Mouse (Mus musculus) limb, embryonic 11.5 days (tissue): Measurements from ENCODE around the gene Rab4a. TPM values are rescaled to one million over a fixed set of nuclear protein-coding genes. Genes with fewer than 3 reads are reported as not detected.

Experiments used
- ATAC-seq: fragments of 200-750 bp; cut with Nextera tagmentation; 2 replicates; pipeline ENCODE4 v1.8.0; 2017; ENCODE audit warnings: low read depth; ENCODE audit not compliant: insufficient number of reproducible peaks, low FRiP score, low TSS enrichment
- DNase-seq: peaks from one replicate; pipeline ENCODE4 v3.0.0-alpha.2; 2015; ENCODE audit warnings: low spot score
- H3K27ac ChIP-seq: fragments of 300-500 bp; sonication (generic); replicated peaks from 2 replicates; pipeline ENCODE4 v1.5.1; 2014; ENCODE audit warnings: low read depth, mild to moderate bottlenecking, low read length
- H3K27me3 ChIP-seq: fragments of 300-500 bp; sonication (generic); 2 replicates; pipeline ENCODE4 v1.6.1; 2014; ENCODE audit warnings: mild to moderate bottlenecking, low read length, mixed read lengths; ENCODE audit not compliant: control insufficient read depth, insufficient read depth
- H3K36me3 ChIP-seq: fragments of 300-500 bp; sonication (generic); 2 replicates; pipeline ENCODE4 v1.6.1; 2014; ENCODE audit warnings: mild to moderate bottlenecking, low read length, moderate library complexity, mixed read lengths; ENCODE audit not compliant: control insufficient read depth, insufficient read depth
- H3K4me1 ChIP-seq: fragments of 300-500 bp; sonication (generic); 2 replicates; pipeline ENCODE4 v1.6.1; 2014; ENCODE audit warnings: low read length, mixed read lengths; ENCODE audit not compliant: control insufficient read depth, insufficient read depth
- H3K4me2 ChIP-seq: fragments of 300-500 bp; sonication (generic); 2 replicates; pipeline ENCODE4 v1.6.1; 2014; ENCODE audit warnings: low read depth, mild to moderate bottlenecking, moderate library complexity; ENCODE audit not compliant: severe bottlenecking
- H3K4me3 ChIP-seq: fragments of 300-500 bp; sonication (generic); 2 replicates; pipeline ENCODE4 v1.5.1; 2014; ENCODE audit warnings: low read depth, low read length
- H3K9ac ChIP-seq: fragments of 300-500 bp; sonication (generic); 2 replicates; pipeline ENCODE4 v1.6.1; 2014; ENCODE audit warnings: mild to moderate bottlenecking, low read length
- H3K9me3 ChIP-seq: fragments of 300-500 bp; sonication (generic); 2 replicates; pipeline ENCODE4 v1.6.1; 2016; ENCODE audit warnings: low read length; ENCODE audit not compliant: control insufficient read depth
- WGBS: fragments of 180-500 bp; shearing (Covaris S2); extraction: QIAGEN DNeasy Blood & Tissue Kit; methylation state at CpG from one replicate; pipeline ENCODE4 v1.1.7; 2014; 5-methylcytosine and 5-hydroxymethylcytosine counted together
- polyA plus RNA-seq: library from polyadenylated mRNA; unstranded; fragments of >200 nt; fragmentation: Nextera tagmentation; extraction: Ambion mirVana; gene quantifications from 2 replicates; pipeline ENCODE4 v1.2.1, GENCODE M21; 2014

Rab4a gene
- polyA plus RNA-seq, 1 experiment from 2014 or later: 54.6 TPM

DNA sequence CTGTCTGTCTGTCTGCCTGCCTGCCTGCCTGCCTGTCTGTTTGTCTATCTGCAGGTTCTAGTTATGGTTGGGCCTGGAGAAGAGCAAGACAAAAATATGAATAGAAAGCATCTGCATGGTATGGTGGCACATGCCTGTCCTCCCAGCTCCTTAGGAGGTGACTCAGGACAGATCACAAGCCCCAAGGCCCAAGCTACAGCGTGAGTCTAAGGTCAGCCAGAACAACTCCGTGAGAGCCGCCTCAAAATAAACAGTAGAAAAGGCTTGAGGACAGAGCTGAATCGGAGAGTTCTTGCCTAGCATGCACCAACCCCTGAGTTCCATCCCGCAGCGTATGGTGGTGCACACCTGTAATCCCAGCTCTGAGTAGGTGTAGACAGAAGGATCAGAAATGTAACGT, 60.0 kb downstream of the Rab4a start:
- WGBS: 81% methylated on average over 7 of the region's 7 CpGs
- no peak for ATAC-seq

DNA sequence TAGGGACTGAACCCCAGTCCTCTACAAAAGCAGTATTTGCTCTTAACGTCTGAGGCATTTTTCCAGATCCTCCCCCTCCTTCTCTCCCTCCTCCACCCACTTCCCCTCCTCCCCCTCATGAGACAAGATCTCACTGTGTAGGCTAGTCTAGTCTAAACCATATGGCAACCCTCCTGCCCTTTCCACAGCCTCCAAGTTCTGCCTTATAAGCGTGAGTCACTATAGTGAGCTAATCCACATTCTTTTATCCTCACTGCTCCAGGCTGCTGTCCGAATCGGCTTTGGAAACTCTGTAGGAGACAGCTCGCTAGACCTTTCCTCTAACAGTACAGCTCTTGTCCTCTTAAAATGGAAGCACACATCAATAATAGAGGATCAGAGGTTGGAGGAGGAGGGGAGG, 61.2 kb downstream of the Rab4a start:
- Histone ChIP-seq H3K27me3 (peaks cover 3% of the 10 kb centered on the region; the same call in 1 of the 2 replicates), H3K9ac (no peak overlapping the region), H3K36me3 (no peaks in the 10 kb centered on the region), H3K4me2 (no peak overlapping the region), H3K4me3 (no peak overlapping the region), H3K9me3 (no peaks in the 10 kb centered on the region), H3K4me1 (no peaks in the 10 kb centered on the region), H3K27ac (no peak overlapping the region)
- 48% methylated on average over 5 of the region's 5 CpGs for WGBS
- no peak for DNase-seq
- no peak for ATAC-seq

More for the DNA sequence above, 60.0 kb downstream of the Rab4a start:
- no peak overlapping the region for H3K9ac ChIP-seq
- peaks cover 5% of the 10 kb centered on the region; the same call in 1 of the 2 replicates for H3K27me3 ChIP-seq
- no peaks in the 10 kb centered on the region for H3K36me3 ChIP-seq
- no peak overlapping the region for H3K4me2 ChIP-seq
- no peak overlapping the region for H3K27ac ChIP-seq
- no peaks in the 10 kb centered on the region for H3K4me1 ChIP-seq
- no peak overlapping the region for H3K4me3 ChIP-seq
- no peaks in the 10 kb centered on the region for H3K9me3 ChIP-seq
- DNase-seq: no peak

DNA sequence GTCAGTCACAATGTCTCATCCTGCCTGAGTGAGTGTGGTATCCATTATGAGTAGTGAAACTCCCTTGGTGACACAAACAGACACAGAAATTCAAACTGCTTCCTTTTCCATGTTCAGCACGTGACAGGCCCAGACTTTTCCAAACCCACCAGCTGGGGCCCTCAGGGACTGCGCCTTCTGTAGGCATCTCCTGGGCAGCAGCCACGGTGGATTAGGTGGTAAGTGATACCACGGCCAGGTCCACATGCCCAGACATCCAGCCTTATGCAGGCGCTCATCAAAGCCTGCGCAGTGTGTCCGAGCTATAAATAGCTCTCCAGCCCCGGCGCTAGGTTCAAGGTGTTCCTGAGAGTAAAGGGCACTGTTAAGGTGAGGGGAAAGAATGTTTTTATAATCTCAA, 66.3 kb downstream of the Rab4a start:
- no peak overlapping the region for H3K4me2 ChIP-seq
- ATAC-seq: no peak
- 75% methylated on average over 9 of the region's 9 CpGs for WGBS

DNA sequence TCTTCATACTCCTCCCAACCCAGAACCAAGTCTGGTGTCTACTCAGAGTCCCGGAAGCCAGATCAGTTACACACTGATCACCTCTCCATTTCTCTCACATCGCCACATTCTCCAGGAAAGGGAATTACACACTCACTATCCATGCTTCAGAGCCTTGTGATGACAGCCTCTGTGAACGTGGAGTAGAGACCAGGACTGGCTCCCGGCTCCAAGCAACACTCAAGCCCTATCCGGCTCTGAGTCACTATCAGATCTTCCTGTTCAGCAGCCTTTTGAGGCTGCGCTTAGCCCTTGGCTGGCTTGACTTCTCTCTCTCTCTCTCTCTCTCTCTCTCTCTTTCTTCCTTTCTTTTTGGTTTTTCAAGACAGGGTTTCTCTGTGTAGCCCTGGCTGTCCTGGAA, 67.6 kb downstream of the Rab4a start:
- 81% methylated on average over 6 of the region's 6 CpGs for WGBS
- no peaks in the 10 kb centered on the region for H3K9me3 ChIP-seq
- no peak overlapping the region for H3K4me3 ChIP-seq
- DNase-seq (no peak), ATAC-seq (no peak)
- no peaks in the 10 kb centered on the region for H3K4me1 ChIP-seq
- no peak overlapping the region for H3K4me2 ChIP-seq
- no peak overlapping the region for H3K27ac ChIP-seq
- H3K9ac ChIP-seq: no peak overlapping the region
- H3K36me3 ChIP-seq: no peaks in the 10 kb centered on the region
- no peaks in the 10 kb centered on the region for H3K27me3 ChIP-seq

More for the DNA sequence above, 66.3 kb downstream of the Rab4a start:
- Histone ChIP-seq H3K36me3 (no peaks in the 10 kb centered on the region), H3K9ac (no peak overlapping the region), H3K27ac (no peak overlapping the region), H3K9me3 (no peaks in the 10 kb centered on the region), H3K27me3 (no peaks in the 10 kb centered on the region), H3K4me3 (no peak overlapping the region), H3K4me1 (no peaks in the 10 kb centered on the region)
- DNase-seq: no peak

DNA sequence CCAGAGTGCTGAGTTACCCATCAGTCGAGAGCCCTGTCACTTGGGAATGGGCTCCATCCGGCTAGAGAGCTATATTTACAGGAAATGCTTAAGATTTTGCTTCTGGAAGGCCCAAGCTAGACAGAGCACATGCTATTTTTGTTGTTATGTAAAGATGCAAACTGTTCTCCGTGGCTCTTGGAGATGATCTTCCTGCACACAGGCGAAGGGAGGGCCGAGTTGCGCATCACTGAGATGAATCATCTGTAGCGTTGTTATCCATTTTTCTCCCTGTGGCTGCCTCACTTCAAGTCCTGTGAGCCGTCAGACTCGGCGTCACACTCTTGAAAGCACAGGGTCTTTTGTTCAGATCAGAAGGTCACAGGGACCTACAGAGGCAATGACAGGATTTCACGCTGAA, 68.5 kb downstream of the Rab4a start:
- WGBS: 83% methylated on average over 11 of the region's 11 CpGs
- no peak overlapping the region for H3K27ac ChIP-seq
- no peak for DNase-seq
- ATAC-seq: no peak
- no peaks in the 10 kb centered on the region for H3K4me1 ChIP-seq
- H3K4me2 ChIP-seq: no peak overlapping the region
- H3K9me3 ChIP-seq: no peaks in the 10 kb centered on the region
- H3K36me3 ChIP-seq: no peaks in the 10 kb centered on the region
- H3K27me3 ChIP-seq: no peaks in the 10 kb centered on the region
- no peak overlapping the region for H3K9ac ChIP-seq
- H3K4me3 ChIP-seq: no peak overlapping the region

DNA sequence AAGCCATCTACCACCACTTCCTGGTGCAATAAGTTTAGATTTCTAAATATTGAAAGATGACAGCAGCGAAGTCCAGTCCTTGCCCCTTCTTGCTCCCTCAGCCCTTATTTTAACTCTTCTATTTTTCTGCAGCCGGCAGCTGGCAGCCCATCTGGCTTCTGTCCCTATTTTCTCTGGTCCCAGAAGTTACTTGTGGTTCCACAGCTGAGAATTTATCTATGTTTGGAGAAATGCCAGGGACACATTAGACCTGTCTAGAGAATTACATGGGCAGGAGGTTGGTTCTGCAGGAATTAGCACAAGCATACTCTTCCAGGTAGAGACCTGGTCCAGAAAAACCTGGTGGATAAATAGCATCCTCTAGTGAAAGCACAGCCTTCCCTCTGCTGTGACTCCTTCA, 72.1 kb downstream of the Rab4a start:
- no peak for DNase-seq
- Histone ChIP-seq H3K27ac (no peak overlapping the region), H3K4me2 (no peak overlapping the region), H3K9ac (no peak overlapping the region), H3K9me3 (no peaks in the 10 kb centered on the region), H3K27me3 (no peaks in the 10 kb centered on the region), H3K36me3 (no peaks in the 10 kb centered on the region), H3K4me1 (no peaks in the 10 kb centered on the region), H3K4me3 (no peak overlapping the region)
- 81% methylated on average over 2 of the region's 2 CpGs for WGBS
- no peak for ATAC-seq

DNA sequence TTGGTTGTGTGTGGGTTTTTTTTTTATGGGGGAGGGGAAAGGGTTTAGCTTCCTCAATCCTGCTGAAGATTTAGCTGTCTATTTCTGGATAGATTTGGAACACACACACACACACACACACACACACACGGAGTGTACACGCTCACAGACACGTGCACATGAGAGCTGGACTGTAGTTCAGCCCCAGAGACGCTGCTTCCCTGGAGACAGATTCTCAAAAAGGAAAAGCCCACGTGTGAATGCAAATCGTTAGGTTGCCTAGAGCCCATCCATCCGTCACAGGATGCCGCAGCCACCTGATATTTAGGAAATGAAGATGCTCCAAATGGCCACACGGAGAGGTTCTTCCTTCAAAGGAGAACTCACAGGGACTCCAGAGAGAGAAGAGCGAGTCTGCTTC, 74.5 kb downstream of the Rab4a start:
- 68% methylated on average over 10 of the region's 10 CpGs for WGBS
- no peak for DNase-seq
- Histone ChIP-seq H3K4me3 (no peak overlapping the region), H3K4me1 (no peaks in the 10 kb centered on the region; the same call in 1 of the 2 replicates), H3K9ac (no peak overlapping the region), H3K27ac (no peak overlapping the region), H3K36me3 (no peaks in the 10 kb centered on the region), H3K4me2 (no peak overlapping the region), H3K27me3 (peaks cover 6% of the 10 kb centered on the region; the same call in 1 of the 2 replicates), H3K9me3 (no peaks in the 10 kb centered on the region)
- no peak for ATAC-seq

DNA sequence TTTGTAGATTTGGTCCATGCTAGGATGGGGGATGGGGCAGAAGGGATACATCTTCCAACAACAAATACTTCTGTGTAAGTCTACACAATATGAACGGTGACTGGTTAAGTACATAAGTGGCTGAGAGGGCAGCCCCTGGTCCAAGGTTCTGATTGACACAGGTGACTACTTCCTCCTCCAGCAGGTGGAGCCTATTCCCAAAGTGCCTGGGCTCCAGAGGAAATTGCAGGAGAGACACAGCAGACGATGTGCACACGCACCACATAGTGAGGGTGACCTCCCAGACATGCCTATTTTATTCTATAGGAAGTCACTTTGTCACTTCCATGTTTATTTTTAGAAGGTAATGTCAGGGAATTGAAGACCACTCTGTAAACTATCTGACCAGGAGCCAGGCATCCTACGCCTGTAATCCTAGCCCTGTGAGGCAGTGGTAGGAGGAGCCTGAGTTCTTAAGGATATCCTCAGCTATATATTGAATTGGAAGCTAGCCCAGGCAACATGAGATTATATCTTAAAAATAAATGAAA, 75.1 kb downstream of the Rab4a start:
- Histone ChIP-seq H3K27me3 (peaks cover 6% of the 10 kb centered on the region; the same call in 1 of the 2 replicates), H3K4me3 (no peak overlapping the region), H3K27ac (no peak overlapping the region), H3K36me3 (no peaks in the 10 kb centered on the region), H3K4me1 (no peaks in the 10 kb centered on the region; the same call in 1 of the 2 replicates), H3K4me2 (no peak overlapping the region), H3K9ac (no peak overlapping the region), H3K9me3 (no peaks in the 10 kb centered on the region)
- ATAC-seq (no peak), DNase-seq (no peak)
- WGBS: 53% methylated on average over 4 of the region's 4 CpGs

DNA sequence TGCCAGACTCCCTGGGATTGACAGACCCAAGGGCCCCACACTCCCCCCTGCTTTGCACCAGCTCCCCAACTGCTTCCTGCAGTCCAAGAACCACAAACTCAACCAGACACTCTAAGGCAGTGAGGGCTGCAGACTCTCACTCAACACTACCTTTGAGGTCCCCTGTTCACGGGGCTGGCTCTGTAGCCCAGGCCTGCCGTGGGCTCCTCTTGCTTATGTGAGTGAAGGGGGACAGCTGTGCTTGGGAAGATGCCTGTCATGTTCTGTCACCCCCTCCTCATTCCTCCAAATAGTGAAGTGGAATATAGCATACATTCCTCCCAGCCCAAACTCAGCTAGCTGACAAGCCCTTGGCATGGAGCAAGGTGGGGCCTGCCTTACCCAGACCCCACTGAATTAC, 76.6 kb downstream of the Rab4a start:
- H3K4me1 ChIP-seq: no peaks in the 10 kb centered on the region; the same call in 1 of the 2 replicates
- ATAC-seq: no peak
- no peaks in the 10 kb centered on the region for H3K9me3 ChIP-seq
- H3K27ac ChIP-seq: no peak overlapping the region
- no peak for DNase-seq
- peaks cover 6% of the 10 kb centered on the region; the same call in 1 of the 2 replicates for H3K27me3 ChIP-seq
- 72% methylated on average over 2 of the region's 2 CpGs for WGBS
- H3K4me2 ChIP-seq: no peak overlapping the region
- H3K9ac ChIP-seq: no peak overlapping the region
- no peaks in the 10 kb centered on the region for H3K36me3 ChIP-seq
- H3K4me3 ChIP-seq: no peak overlapping the region
